Mouse (Mus musculus) right cerebral cortex, adult 2 months (tissue): ENCODE data around the gene Krt87.
A peak's percentile ranks its signal among the peaks of the same experiment; 100 is the strongest.

Experiments used
- DNase-seq, 2 experiments: peaks; one replicate each; pipeline ENCODE4 v3.0.0; 2021 to 2022; ENCODE audit warnings: low spot score in 2 of 2

Krt87 gene

GRCm38 (mm10) chr15:101438555-101438954, at the start of gene Krt87:
Gene Krt87, minus strand, starts transcription at chr15:101438804.
- DNase-seq, result no peak

- DNase-seq, result peak; percentile 56
Observed at GRCm38 (mm10) chr15:101485911-101486635, 47.5 kb upstream of the Krt87 start.

GRCm38 (mm10) chr15:101484939-101485338, 46.3 kb upstream of the Krt87 start:
- no peak for DNase-seq

GRCm38 (mm10) chr15:101483646-101484045, 45.0 kb upstream of the Krt87 start:
- no peak for DNase-seq

- DNase-seq, result no peak
Observed at GRCm38 (mm10) chr15:101482056-101482455, 43.5 kb upstream of the Krt87 start.

- DNase-seq, result no peak
Observed at GRCm38 (mm10) chr15:101479666-101480060, 41.1 kb upstream of the Krt87 start.

- DNase-seq, result peak; percentile 47 to 53
Observed at GRCm38 (mm10) chr15:101479007-101479665, 40.5 kb upstream of the Krt87 start.

GRCm38 (mm10) chr15:101472952-101473528, 34.4 kb upstream of the Krt87 start, which contains the start of gene Krt86:
Gene Krt86, plus strand, starts transcription at chr15:101473478.
- no peak for DNase-seq

- no peak for DNase-seq
Observed at GRCm38 (mm10) chr15:101469093-101469492, 30.5 kb upstream of the Krt87 start.

- DNase-seq, result no peak
Observed at GRCm38 (mm10) chr15:101463651-101464050, 25.0 kb upstream of the Krt87 start, which contains the start of gene Krt81. Gene Krt81, minus strand, starts transcription at chr15:101463751.

- DNase-seq, result no peak
Observed at GRCm38 (mm10) chr15:101459283-101459682, 20.7 kb upstream of the Krt87 start.

GRCm38 (mm10) chr15:101458361-101458930, 19.8 kb upstream of the Krt87 start:
- no peak for DNase-seq

GRCm38 (mm10) chr15:101455891-101456290, 17.3 kb upstream of the Krt87 start:
- DNase-seq, result no peak

GRCm38 (mm10) chr15:101455292-101455691, 16.7 kb upstream of the Krt87 start:
- DNase-seq, result no peak

- DNase-seq, result no peak
Observed at GRCm38 (mm10) chr15:101454774-101455173, 16.2 kb upstream of the Krt87 start.

- peak; percentile 75 to 79 for DNase-seq
Observed at GRCm38 (mm10) chr15:101453093-101453736, 14.6 kb upstream of the Krt87 start.

- no peak for DNase-seq
Observed at GRCm38 (mm10) chr15:101447444-101447843, 8.8 kb upstream of the Krt87 start, which contains the start of gene Krt88. Gene Krt88, plus strand, starts transcription at chr15:101447744.

GRCm38 (mm10) chr15:101446572-101446971, 8.0 kb upstream of the Krt87 start:
- DNase-seq, result no peak

- DNase-seq, result peak in 1 of 2 experiments; percentile 11
Observed at GRCm38 (mm10) chr15:101440837-101441236, 2.2 kb upstream of the Krt87 start.

GRCm38 (mm10) chr15:101436611-101437010, 2.0 kb downstream of the Krt87 start:
- DNase-seq, result no peak

GRCm38 (mm10) chr15:101424914-101425313, 13.7 kb downstream of the Krt87 start:
- no peak for DNase-seq

- no peak for DNase-seq
Observed at GRCm38 (mm10) chr15:101420903-101421302, 17.7 kb downstream of the Krt87 start.
